Mouse (Mus musculus) limb, embryonic 15.5 days (tissue): Measurements from ENCODE around the gene Fdx1. TPM values are rescaled to one million over a fixed set of nuclear protein-coding genes. Genes with fewer than 3 reads are reported as not detected.

Source experiments
- ATAC-seq: fragments of 200-750 bp; cut with Nextera tagmentation; 2 replicates; pipeline ENCODE4 v1.8.0; 2017; ENCODE audit warnings: low read depth, moderate TSS enrichment; ENCODE audit not compliant: insufficient number of reproducible peaks, low FRiP score, low TSS enrichment
- H3K27ac ChIP-seq: fragments of 300-500 bp; sonication (generic); 2 replicates; pipeline ENCODE4 v1.5.1; 2015; ENCODE audit warnings: moderate library complexity, mild to moderate bottlenecking, inconsistent platforms
- H3K27me3 ChIP-seq: fragments of 300-500 bp; sonication (generic); 2 replicates; pipeline ENCODE4 v1.6.1; 2015; ENCODE audit warnings: inconsistent platforms
- H3K36me3 ChIP-seq: fragments of 300-500 bp; sonication (generic); 2 replicates; pipeline ENCODE4 v1.6.1; 2015; ENCODE audit warnings: inconsistent platforms
- H3K4me1 ChIP-seq: fragments of 300-500 bp; sonication (generic); 2 replicates; pipeline ENCODE4 v1.6.1; 2015; ENCODE audit warnings: inconsistent platforms
- H3K4me2 ChIP-seq: fragments of 300-500 bp; sonication (generic); 2 replicates; pipeline ENCODE4 v1.6.1; 2015; ENCODE audit warnings: mild to moderate bottlenecking, inconsistent platforms
- H3K4me3 ChIP-seq: fragments of 300-500 bp; sonication (generic); 2 replicates; pipeline ENCODE4 v1.5.1; 2015; ENCODE audit warnings: mild to moderate bottlenecking, inconsistent platforms
- H3K9ac ChIP-seq: fragments of 300-500 bp; sonication (generic); 2 replicates; pipeline ENCODE4 v1.6.1; 2015; ENCODE audit warnings: inconsistent platforms
- H3K9me3 ChIP-seq: fragments of 300-500 bp; sonication (generic); 2 replicates; pipeline ENCODE4 v1.6.1; 2016; ENCODE audit warnings: inconsistent platforms
- WGBS: fragments of 180-500 bp; shearing (Covaris S2); methylation state at CpG from one replicate; pipeline ENCODE4 v1.1.7; 2015; 5-methylcytosine and 5-hydroxymethylcytosine counted together
- polyA plus RNA-seq: library from polyadenylated mRNA; unstranded; fragments of >200 nt; fragmentation: Nextera tagmentation; extraction: Ambion mirVana; gene quantifications from 2 replicates; pipeline ENCODE4 v1.2.1, GENCODE M21; 2015

Gene Fdx1
- polyA plus RNA-seq, 1 experiment from 2014 or later = 77.8 TPM

DNA sequence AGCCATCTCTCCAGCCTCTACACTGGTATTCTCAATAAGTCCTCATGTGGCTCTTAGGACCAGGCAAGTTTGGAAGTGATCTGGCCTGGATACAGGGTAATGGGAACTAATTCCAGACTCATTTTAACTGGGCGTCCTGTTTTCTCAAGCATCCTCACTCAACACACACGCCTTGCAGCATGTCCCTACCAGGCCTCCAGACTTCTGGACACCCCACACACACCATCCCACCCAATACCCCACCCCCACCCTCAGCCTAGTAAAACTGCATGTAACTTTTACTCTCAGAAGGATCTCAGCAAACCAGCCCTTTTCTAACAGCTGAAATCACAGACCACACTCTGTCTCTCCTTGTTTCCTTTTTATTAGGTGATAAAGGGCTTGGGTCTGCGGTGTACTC lies 35.7 kb downstream of the Fdx1 start:
- 21% methylated on average over 3 of the region's 3 CpGs for WGBS
- Histone ChIP-seq H3K36me3 (no peaks in the 10 kb centered on the region), H3K9me3 (no peaks in the 10 kb centered on the region), H3K4me3 (no peak overlapping the region; the same call in 1 of the 2 replicates), H3K4me1 (peaks cover 24% of the 10 kb centered on the region), H3K9ac (no peak overlapping the region), H3K4me2 (peak overlapping the region; percentile 31), H3K27ac (peak overlapping the region; percentile 86), H3K27me3 (no peaks in the 10 kb centered on the region)
- ATAC-seq = peak; percentile 37; the same call in 1 of the 2 replicates

DNA sequence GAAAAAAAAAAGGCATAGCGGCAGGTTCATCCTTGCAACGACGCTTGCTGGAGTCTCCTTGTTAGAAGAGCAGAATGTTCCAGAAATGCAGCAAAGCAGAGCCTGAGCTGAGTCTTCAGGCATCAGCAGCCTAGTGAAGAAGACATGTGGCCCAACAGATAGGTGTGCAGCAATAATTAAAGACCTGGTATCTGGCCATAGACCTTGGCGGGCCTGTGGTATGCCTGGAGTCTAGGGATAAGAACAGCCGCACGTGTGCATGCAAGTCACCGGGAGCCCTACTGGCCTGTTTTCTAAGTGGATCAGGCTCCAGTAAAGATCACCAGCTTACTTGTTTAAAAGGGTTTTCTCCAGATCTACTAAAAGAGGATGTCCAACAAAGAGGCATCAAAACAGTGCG lies 36.7 kb downstream of the Fdx1 start:
- Histone ChIP-seq H3K36me3 (no peaks in the 10 kb centered on the region), H3K4me1 (peaks cover 24% of the 10 kb centered on the region), H3K9me3 (no peaks in the 10 kb centered on the region), H3K4me3 (no peak overlapping the region), H3K27me3 (no peaks in the 10 kb centered on the region), H3K9ac (no peak overlapping the region), H3K4me2 (no peak overlapping the region), H3K27ac (no peak overlapping the region)
- ATAC-seq = no peak
- 82% methylated on average over 8 of the region's 8 CpGs for WGBS

DNA sequence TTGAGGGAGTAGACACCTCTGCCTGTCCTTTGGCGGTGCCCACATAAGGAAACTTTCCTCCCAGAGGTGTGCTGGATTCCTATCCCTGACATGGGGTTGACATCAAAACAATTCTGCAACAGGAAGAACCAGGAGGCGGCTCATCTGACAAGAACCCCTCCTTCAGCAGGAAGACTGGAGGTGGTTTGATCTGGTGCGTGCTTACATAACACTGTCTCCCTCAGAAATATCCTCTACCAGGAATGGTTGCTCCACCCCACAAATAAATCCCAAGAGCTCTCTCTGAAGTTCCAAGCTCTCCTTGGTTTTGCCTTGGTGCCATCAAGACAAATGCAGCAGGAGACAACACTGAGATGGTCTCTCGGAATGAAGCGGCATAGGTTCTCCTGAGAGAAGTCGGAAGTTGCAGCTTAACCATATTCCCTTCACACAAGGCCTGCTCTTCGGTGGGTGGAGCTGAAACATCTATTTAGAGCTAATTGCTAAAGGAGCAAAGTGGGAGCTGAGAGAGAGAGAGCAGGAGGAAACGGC lies 38.7 kb downstream of the Fdx1 start:
- Histone ChIP-seq H3K27me3 (no peaks in the 10 kb centered on the region), H3K9me3 (no peaks in the 10 kb centered on the region), H3K4me1 (peaks cover 19% of the 10 kb centered on the region), H3K4me2 (no peak overlapping the region), H3K27ac (no peak overlapping the region), H3K4me3 (no peak overlapping the region), H3K9ac (no peak overlapping the region), H3K36me3 (no peaks in the 10 kb centered on the region)
- WGBS = 72% methylated on average over 8 of the region's 8 CpGs
- no peak for ATAC-seq

DNA sequence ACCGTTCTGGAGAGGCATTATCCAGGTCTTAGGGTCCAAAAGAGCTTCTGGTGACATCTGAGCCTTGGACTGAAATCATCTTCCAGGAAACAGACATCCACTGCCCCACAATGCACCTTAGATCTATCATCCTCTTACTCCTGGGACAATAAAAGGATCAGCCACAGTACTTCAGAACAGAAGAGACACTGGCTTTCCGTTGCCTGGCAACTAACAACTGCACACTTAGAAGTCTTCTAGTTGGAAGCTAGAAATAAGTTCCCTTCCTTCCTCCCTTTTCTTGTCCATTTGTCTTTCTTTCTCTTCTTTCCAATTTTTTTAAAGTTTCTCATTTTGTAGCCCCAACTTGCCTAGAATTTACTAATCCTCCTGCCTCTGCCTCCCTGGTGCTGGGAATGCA lies 40.6 kb downstream of the Fdx1 start:
- Histone ChIP-seq H3K9ac (no peak overlapping the region), H3K4me3 (no peak overlapping the region), H3K9me3 (no peaks in the 10 kb centered on the region), H3K4me2 (no peak overlapping the region), H3K27me3 (no peaks in the 10 kb centered on the region), H3K4me1 (peaks cover 6% of the 10 kb centered on the region; the same call in 1 of the 2 replicates), H3K27ac (no peak overlapping the region), H3K36me3 (no peaks in the 10 kb centered on the region)
- 83% methylated on average over 2 of the region's 2 CpGs for WGBS
- no peak for ATAC-seq

DNA sequence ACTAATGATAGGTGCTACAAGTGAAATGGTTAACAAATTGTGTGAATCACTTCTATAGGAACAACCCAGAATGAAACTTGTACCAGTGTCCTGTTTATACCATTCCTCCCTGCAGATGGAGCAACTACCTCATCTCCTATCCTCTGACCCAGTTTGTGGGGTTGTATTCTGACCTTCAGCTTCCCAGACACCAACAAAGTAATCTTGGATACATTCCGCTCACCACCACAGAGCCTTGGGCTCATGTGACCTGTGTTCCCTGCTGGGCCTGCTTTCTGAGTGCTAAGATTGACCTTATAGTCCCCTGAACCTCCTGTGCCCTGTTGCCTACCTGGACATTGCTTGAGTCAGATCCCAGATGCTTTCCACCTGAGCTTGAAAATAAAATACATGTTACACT lies 47.8 kb downstream of the Fdx1 start:
- Histone ChIP-seq H3K27me3 (no peaks in the 10 kb centered on the region), H3K9ac (no peak overlapping the region), H3K36me3 (no peaks in the 10 kb centered on the region), H3K4me2 (no peak overlapping the region), H3K9me3 (no peaks in the 10 kb centered on the region), H3K4me1 (0 out of 2 replicates have a peak, but pooled peaks cover 2% of the 10 kb centered on the region), H3K4me3 (no peak overlapping the region), H3K27ac (no peak overlapping the region)
- 79% methylated on average over 1 of the region's 1 CpGs for WGBS
- ATAC-seq = no peak

DNA sequence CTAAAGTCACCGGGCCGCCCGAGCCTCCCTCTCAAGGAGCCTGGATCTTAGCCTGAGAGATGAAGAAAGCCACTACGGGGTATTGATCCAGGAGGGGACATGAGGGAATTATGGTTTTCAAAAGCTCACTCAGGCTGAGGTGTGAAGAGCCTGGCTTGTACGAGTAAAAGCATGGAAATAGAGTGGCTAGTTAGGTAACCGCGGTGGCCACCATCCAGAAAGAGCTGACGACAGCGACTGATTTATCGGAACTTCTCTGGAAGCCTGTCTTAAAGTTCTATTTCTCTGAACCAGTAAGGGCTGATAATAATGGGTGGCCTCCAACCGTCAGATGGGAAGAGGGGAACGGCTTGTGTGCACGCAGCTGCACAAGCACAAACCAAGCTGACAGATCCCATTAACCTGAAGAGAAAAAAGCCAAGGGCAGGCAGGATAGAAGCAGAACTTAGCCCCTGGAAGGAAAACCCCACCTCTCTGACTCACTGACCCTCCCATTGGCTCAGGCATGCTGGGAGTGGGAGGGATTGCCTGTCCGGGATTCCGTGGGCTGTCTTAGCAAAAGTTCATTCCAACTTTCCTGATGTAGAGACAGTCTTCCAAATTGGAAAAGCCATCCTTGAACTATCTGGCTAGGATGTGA lies 48.8 kb downstream of the Fdx1 start:
- H3K36me3 ChIP-seq = no peaks in the 10 kb centered on the region
- H3K4me1 ChIP-seq = 0 out of 2 replicates have a peak, but pooled peaks cover 2% of the 10 kb centered on the region
- no peak overlapping the region for H3K4me3 ChIP-seq
- ATAC-seq = no peak
- 74% methylated on average over 15 of the region's 15 CpGs for whole genome bisulfite sequencing
- H3K27ac ChIP-seq = no peak overlapping the region
- no peak overlapping the region for H3K4me2 ChIP-seq
- H3K9ac ChIP-seq = no peak overlapping the region
- H3K9me3 ChIP-seq = no peaks in the 10 kb centered on the region
- H3K27me3 ChIP-seq = no peaks in the 10 kb centered on the region

DNA sequence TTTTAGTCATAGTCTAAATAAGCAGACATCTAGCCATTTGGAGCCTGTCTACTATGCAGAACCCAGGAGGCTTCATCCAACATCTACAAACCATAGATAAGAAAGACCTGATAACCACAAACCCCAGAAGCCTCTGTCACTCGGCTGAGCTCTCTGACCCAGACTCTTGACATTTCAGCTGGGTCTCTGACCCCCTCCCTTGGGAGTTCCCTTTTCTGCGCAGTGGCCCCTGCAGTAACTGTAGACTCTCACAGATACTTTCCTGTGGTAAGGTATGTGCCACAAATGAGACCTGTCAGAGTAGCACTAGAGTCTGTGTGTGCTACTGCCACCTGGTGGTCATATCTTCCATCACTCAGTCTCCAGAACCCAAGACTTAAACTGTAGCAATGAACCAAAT lies 54.5 kb downstream of the Fdx1 start:
- Histone ChIP-seq H3K9me3 (no peaks in the 10 kb centered on the region), H3K27me3 (no peaks in the 10 kb centered on the region), H3K9ac (no peak overlapping the region), H3K4me2 (no peak overlapping the region), H3K36me3 (no peaks in the 10 kb centered on the region), H3K27ac (no peak overlapping the region), H3K4me1 (peaks cover 2% of the 10 kb centered on the region; the same call in 1 of the 2 replicates), H3K4me3 (no peak overlapping the region)
- WGBS = 16% methylated on average over 2 of the region's 2 CpGs
- no peak for ATAC-seq

DNA sequence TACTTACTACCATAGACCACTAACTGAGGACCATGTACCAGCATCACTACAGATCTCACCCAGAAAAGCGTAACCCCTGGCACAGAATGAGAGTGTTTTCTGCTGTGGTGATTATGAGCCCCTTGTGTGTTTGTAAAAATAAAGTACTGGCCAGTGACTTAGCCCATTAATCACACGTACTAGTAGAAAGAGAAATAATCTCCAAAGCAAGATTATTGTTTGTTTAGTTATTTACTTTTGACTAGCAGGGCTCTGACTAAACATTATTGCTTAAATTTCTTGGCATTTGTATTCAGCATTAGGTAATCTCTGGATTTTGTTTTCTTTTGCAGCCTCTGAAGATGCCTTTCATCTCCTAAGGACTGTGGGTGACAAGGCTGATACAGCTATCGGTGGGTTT lies 55.1 kb downstream of the Fdx1 start:
- no peaks in the 10 kb centered on the region for H3K9me3 ChIP-seq
- no peak for ATAC-seq
- H3K4me3 ChIP-seq = no peak overlapping the region
- no peak overlapping the region for H3K27ac ChIP-seq
- H3K27me3 ChIP-seq = no peaks in the 10 kb centered on the region
- H3K4me1 ChIP-seq = peaks cover 2% of the 10 kb centered on the region; the same call in 1 of the 2 replicates
- H3K9ac ChIP-seq = no peak overlapping the region
- whole genome bisulfite sequencing = 72% methylated on average over 3 of the region's 3 CpGs
- no peaks in the 10 kb centered on the region for H3K36me3 ChIP-seq
- H3K4me2 ChIP-seq = no peak overlapping the region

DNA sequence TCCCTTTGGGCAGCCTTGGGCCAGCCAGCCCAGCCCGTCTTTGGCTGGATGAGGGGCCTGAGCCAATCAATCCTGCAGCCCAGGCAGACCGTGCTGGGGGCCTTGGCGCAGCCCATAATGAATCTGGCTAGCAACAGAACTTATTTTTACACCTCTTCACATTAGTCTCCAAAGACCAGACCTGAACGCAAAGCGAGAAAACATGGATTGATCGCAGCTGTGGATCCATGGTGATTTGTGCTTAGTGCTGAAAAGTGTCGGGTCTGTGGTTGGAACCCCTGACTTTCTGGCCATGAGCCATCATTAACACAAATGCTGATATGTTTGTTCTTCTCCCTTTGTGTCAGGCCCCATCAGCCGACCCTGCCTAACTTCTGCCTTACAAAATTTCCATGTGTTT lies 56.4 kb downstream of the Fdx1 start:
- H3K27me3 ChIP-seq = no peaks in the 10 kb centered on the region
- H3K4me3 ChIP-seq = no peak overlapping the region
- H3K27ac ChIP-seq = no peak overlapping the region
- no peak overlapping the region for H3K4me2 ChIP-seq
- H3K36me3 ChIP-seq = no peaks in the 10 kb centered on the region
- 62% methylated on average over 8 of the region's 8 CpGs for WGBS
- H3K9ac ChIP-seq = no peak overlapping the region
- H3K9me3 ChIP-seq = no peaks in the 10 kb centered on the region
- peaks cover 2% of the 10 kb centered on the region; the same call in 1 of the 2 replicates for H3K4me1 ChIP-seq
- ATAC-seq = no peak

Other genes starting within 250 kb of the Fdx1 start
- 9.3 and 9.5 TPM in 2 replicates for gene Arhgap20, start 198.2 kb downstream of the Fdx1 start, polyA plus RNA-seq
- 108 and 111 TPM in 2 replicates for gene Rdx, start 83.6 kb upstream of the Fdx1 start, polyA plus RNA-seq
- gene Zc3h12c, start 205.0 kb upstream of the Fdx1 start, polyA plus RNA-seq = 2.8 and 2.9 TPM in 2 replicates